Mouse (Mus musculus): ENCODE data around the gene Gm8251. TPM values are rescaled to one million over a fixed set of nuclear protein-coding genes. Genes with fewer than 3 reads are reported as not detected.

Gm8251 gene
- polyA plus RNA-seq, 1 experiment from 2014 or later: 0.03 TPM

DNA sequence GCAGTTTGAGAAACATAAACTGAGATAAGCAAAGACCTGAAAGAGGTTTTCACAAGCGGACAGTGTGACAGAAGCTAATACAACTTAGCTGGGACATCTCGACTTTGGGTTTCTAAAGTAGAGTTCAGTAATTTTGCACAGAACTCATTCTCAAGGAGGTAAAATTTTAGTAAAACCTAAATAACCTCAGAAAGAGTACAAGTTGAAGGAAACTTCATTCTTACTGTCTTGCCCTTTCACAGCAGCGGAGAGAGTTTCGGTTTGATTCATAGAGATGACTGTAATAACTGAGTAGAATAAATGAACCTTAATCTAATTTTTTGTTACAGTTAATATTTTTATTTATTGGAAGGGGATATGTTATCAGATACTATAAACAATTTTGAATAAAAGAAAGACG, 28.8 kb downstream of the Gm8251 start:
- Histone ChIP-seq H3K27ac (no peak overlapping the region), H3K9ac (no peak overlapping the region), H3K4me1 (no peaks in the 10 kb centered on the region), H3K4me3 (no peak overlapping the region), H3K9me3 (no peaks in the 10 kb centered on the region), H3K27me3 (no peaks in the 10 kb centered on the region), H3K4me2 (replicated peaks) (no peak overlapping the region), H3K36me3 (no peaks in the 10 kb centered on the region)
- 90% methylated on average over 5 of the region's 5 CpGs for WGBS
- no peak for ATAC-seq (ENCODE audit: insufficient number of reproducible peaks, insufficient read depth, low FRiP score, low TSS enrichment)

- no peak for ATAC-seq (ENCODE audit: insufficient number of reproducible peaks, insufficient read depth, low FRiP score, low TSS enrichment)
- Histone ChIP-seq H3K4me3 (no peak overlapping the region), H3K9ac (no peak overlapping the region), H3K9me3 (no peaks in the 10 kb centered on the region), H3K27me3 (no peaks in the 10 kb centered on the region), H3K4me2 (replicated peaks) (no peak overlapping the region), H3K27ac (no peak overlapping the region), H3K4me1 (no peaks in the 10 kb centered on the region), H3K36me3 (no peaks in the 10 kb centered on the region)
- 78% methylated on average over 2 of the region's 2 CpGs for WGBS
Measured at GRCm38 (mm10) chr1:44032213-44032612, 29.5 kb downstream of the Gm8251 start.

- no peaks in the 10 kb centered on the region for H3K36me3 ChIP-seq
- no peak overlapping the region for H3K4me2 ChIP-seq (replicated peaks)
- no peak overlapping the region for H3K4me3 ChIP-seq
- no peaks in the 10 kb centered on the region for H3K9me3 ChIP-seq
- H3K27ac ChIP-seq: no peak overlapping the region
- no peak overlapping the region for H3K9ac ChIP-seq
- H3K4me1 ChIP-seq: no peaks in the 10 kb centered on the region
- WGBS: 95% methylated on average over 1 of the region's 1 CpGs
- H3K27me3 ChIP-seq: no peaks in the 10 kb centered on the region
- no peak for ATAC-seq (ENCODE audit: insufficient number of reproducible peaks, insufficient read depth, low FRiP score, low TSS enrichment)
Measured at GRCm38 (mm10) chr1:44027651-44028050, 34.1 kb downstream of the Gm8251 start.

- H3K27me3 ChIP-seq: no peaks in the 10 kb centered on the region
Measured at GRCm38 (mm10) chr1:44022656-44023055, 39.1 kb downstream of the Gm8251 start.

GRCm38 (mm10) chr1:44019934-44020333, 41.8 kb downstream of the Gm8251 start, which contains the start of gene Mettl21c:
TSS of gene Mettl21c (minus strand) at chr1:44020034.
- Histone ChIP-seq H3K9ac (no peak within 1 kb of the TSS), H3K4me1 (no peaks in the 10 kb centered on the region), H3K36me3 (no peaks in the 10 kb centered on the region), H3K27me3 (no peaks in the 10 kb centered on the region), H3K27ac (no peak within 1 kb of the TSS), H3K4me3 (no peak within 1 kb of the TSS), H3K4me2 (replicated peaks) (no peak within 1 kb of the TSS), H3K9me3 (no peaks in the 10 kb centered on the region)
- ATAC-seq (ENCODE audit: insufficient number of reproducible peaks, insufficient read depth, low FRiP score, low TSS enrichment): no peak

More at GRCm38 (mm10) chr1:44022656-44023055, 39.1 kb downstream of the Gm8251 start:
- 82% methylated on average over 1 of the region's 1 CpGs for WGBS
- no peak for ATAC-seq (ENCODE audit: insufficient number of reproducible peaks, insufficient read depth, low FRiP score, low TSS enrichment)
- no peaks in the 10 kb centered on the region for H3K9me3 ChIP-seq
- no peak overlapping the region for H3K27ac ChIP-seq
- no peak overlapping the region for H3K4me2 ChIP-seq (replicated peaks)
- H3K36me3 ChIP-seq: no peaks in the 10 kb centered on the region
- no peak overlapping the region for H3K4me3 ChIP-seq
- no peak overlapping the region for H3K9ac ChIP-seq
- H3K4me1 ChIP-seq: no peaks in the 10 kb centered on the region

DNA sequence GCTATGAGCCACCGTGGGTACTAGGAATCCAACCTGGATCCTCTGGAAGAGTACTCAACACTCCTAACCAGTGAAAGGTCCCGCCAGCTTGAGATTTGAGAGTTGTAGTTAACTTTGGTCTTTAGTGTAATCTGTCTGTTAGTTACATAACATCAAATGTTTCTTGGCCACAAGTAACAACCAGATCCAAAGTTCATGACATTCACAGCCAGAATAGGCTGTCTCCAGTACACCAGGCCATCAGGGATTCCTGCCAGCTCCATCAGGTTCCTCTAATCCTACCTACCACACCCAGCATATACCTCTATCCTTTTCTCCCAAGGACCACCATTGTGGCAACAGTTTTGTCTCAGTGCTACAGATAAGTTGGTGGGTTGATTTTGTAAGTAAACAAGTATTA, 46.2 kb downstream of the Gm8251 start:
- Histone ChIP-seq H3K4me3 (no peak overlapping the region), H3K9ac (no peak overlapping the region), H3K4me2 (replicated peaks) (no peak overlapping the region), H3K27ac (no peak overlapping the region), H3K27me3 (no peaks in the 10 kb centered on the region), H3K9me3 (no peaks in the 10 kb centered on the region), H3K36me3 (no peaks in the 10 kb centered on the region), H3K4me1 (no peaks in the 10 kb centered on the region)
- 88% methylated on average over 2 of the region's 2 CpGs for WGBS
- ATAC-seq (ENCODE audit: insufficient number of reproducible peaks, insufficient read depth, low FRiP score, low TSS enrichment): no peak

Other genes with a start within 250 kb of the Gm8251 start
- gene Uxs1, start 234.1 kb downstream of the Gm8251 start, polyA plus RNA-seq (2016; fragmentation: Nextera tagmentation; extraction: Ambion mirVana): 23.1 and 24.9 TPM in 2 replicates
- gene Tpp2, start 128.3 kb downstream of the Gm8251 start, polyA plus RNA-seq (2016; fragmentation: Nextera tagmentation; extraction: Ambion mirVana): 67.0 and 67.8 TPM in 2 replicates
- gene Mettl21c, start 41.9 kb downstream of the Gm8251 start, polyA plus RNA-seq (2016; fragmentation: Nextera tagmentation; extraction: Ambion mirVana): 0.61 and 0.87 TPM in 2 replicates
- 76.1 and 79.0 TPM in 2 replicates for gene Tex30, start 40.5 kb upstream of the Gm8251 start, polyA plus RNA-seq (2016; fragmentation: Nextera tagmentation; extraction: Ambion mirVana)
- gene Kdelc1, start 56.9 kb upstream of the Gm8251 start, polyA plus RNA-seq (2016; fragmentation: Nextera tagmentation; extraction: Ambion mirVana): 69.9 and 80.1 TPM in 2 replicates
- gene Bivm, start 57.0 kb upstream of the Gm8251 start, polyA plus RNA-seq (2016; fragmentation: Nextera tagmentation; extraction: Ambion mirVana): 26.4 and 31.5 TPM in 2 replicates
- gene Ercc5, start 85.8 kb upstream of the Gm8251 start, polyA plus RNA-seq (2016; fragmentation: Nextera tagmentation; extraction: Ambion mirVana): 33.0 and 35.9 TPM in 2 replicates
- gene Mettl21e, start 157.0 kb upstream of the Gm8251 start, polyA plus RNA-seq (2016; fragmentation: Nextera tagmentation; extraction: Ambion mirVana): 0.05 TPM in 1 of 2 replicates, not detected in the other